Mouse (Mus musculus): ENCODE results near the gene Olfr553.
"Not testable (repeated sequence)": the region's sequence is repeated elsewhere in the genome, so short reads cannot be mapped to it uniquely, and the experiment has no call there.

The Olfr553 gene

GRCm38 (mm10) chr7:102618118-102618517 lies at the start of gene Olfr553:
Gene Olfr553, minus strand, starts transcription at chr7:102618218.
- no peak for DNase-seq

DNA sequence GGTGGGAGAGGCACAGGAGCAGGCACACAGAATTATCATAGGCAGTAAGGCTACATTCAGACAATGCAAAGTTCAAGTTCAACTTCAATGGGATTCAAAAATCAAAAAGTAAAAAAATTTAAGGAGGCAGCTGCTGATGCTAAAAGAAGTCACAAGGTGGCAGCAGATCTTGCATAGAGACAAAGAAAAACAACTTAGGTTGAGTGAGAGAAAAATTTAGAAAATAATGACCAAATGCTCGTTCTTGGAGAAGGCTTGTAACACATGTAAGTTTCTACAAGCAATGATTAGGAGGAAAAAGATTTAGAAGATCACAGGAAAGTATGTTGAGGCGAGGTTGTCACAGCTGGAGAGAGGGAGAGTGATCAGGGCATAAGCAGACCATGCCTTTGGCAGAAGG lies 47.4 kb upstream of the Olfr553 start:
- DNase-seq: no peak

DNA sequence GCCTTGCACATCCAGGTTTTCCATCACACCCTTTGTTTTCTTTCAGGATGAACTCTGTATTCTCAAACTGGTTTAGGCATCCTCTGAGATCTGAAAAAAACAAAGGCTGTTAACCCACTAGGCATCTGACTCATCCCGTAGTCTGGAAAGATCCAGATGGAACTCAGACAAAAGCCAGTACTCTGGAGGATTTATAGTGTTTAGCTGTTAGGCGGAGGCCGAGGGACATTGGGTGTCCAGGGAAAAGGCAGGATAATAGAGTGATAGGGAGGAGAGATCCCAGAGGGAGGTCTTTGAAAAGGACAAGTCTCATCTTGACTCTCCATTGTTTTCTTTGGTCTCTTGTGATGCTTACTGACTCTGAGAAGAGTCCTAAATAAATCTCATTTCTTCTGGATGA lies 46.6 kb upstream of the Olfr553 start, which contains the start of gene Olfr556:
TSS of gene Olfr556 (plus strand) at position 301 of the 400 bp plus-strand sequence.
- DNase-seq: no peak

DNA sequence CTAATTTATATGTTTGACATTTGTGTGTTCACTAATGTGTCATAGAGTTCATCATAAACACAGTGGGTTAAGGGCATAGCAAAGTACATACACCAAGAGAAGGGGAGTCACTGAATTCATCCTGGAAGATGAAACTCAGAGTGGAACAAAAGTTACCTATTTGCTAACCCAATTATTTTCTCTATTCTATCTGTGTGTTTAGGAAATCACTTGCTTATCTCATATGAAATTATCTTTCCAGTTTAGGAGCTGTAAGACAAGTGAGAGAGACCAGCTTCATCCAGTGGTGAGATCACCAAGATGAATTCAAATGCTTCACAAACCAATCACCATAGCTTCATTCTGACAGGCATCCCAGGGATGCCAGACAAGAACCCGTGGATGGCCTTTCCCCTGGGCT lies 40.5 kb upstream of the Olfr553 start, which contains the start of gene Olfr555:
TSS of gene Olfr555 (plus strand) at position 301 of the 400 bp plus-strand sequence.
- no peak for DNase-seq

GRCm38 (mm10) chr7:102644945-102645344 lies 26.9 kb upstream of the Olfr553 start:
- not testable (repeated sequence) for DNase-seq

DNA sequence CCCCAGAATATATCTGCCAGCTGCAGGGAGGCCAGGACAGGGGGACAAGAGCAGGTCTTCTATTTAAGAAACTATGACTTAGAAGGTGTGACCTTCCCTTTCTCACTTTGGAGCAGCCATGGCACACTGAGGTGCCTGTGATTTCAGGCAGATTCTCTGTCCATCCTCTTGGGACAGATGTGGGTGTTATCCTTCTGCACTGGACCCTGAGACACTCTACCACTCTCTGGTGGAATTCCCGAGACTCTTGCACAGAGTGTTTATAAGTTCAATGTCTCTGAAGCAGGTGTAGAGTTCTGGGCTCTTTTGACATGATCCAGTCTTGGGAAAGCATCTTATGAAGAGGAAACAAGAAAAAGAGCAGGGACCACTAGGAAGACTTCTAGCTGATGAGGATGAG lies 20.1 kb upstream of the Olfr553 start, which contains the start of gene Olfr554:
TSS of gene Olfr554 (plus strand) at position 301 of the 400 bp plus-strand sequence.
- DNase-seq: no peak

- DNase-seq: peak; percentile 6
Measured at GRCm38 (mm10) chr7:102636665-102637064, 18.6 kb upstream of the Olfr553 start.

DNA sequence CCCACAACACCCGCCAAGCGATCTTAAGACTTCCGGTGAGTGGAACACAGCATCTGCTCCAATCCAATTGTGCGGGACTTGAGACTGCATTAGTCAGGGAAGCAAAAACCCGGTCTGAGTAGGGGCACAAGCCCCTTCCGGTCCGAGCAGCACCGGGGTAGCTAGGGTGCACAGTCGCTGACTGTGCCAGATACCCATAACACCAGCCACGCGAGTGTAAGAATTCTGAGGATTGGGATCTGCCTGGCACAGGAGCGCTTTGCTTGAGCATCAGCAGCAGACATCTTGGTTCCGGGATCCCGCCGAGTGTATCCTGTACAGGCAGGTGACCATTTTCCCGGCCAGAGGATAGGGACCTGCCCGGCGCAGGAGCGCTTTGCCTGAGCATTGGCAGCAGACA lies 2.4 kb upstream of the Olfr553 start:
- peak; percentile 29 for DNase-seq

GRCm38 (mm10) chr7:102619608-102620007 lies 1.6 kb upstream of the Olfr553 start:
- DNase-seq: no peak

- no peak for DNase-seq
Measured at GRCm38 (mm10) chr7:102597378-102598031, 20.5 kb downstream of the Olfr553 start, which contains the start of gene Olfr552. Gene Olfr552, plus strand, starts transcription at chr7:102597770.

DNA sequence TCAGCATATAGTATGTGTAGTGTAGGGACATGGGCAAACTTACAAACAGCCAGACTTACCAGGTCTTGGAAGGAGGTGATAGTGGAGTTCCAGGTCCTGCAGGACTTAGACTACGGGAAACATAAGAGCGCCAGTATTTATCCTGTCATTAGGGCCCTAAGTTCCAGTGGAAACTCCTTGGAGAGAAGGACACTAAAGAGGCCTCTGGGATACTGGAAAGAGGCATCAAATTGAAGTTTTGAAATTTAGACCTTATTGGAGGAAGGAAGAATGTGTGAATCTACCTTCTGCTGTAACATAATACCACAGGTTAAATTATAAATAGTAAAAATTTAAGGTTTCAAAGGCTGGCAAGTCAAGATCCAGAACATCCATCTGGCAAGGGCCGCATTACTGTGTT lies 26.2 kb downstream of the Olfr553 start, which contains the start of gene Olfr551:
TSS of gene Olfr551 (minus strand) at position 101 of the 400 bp plus-strand sequence.
- no peak for DNase-seq

- DNase-seq: no peak
Measured at GRCm38 (mm10) chr7:102575998-102576397, 42.0 kb downstream of the Olfr553 start.

GRCm38 (mm10) chr7:102573174-102573830 lies 44.7 kb downstream of the Olfr553 start:
- no peak for DNase-seq

GRCm38 (mm10) chr7:102571142-102571541 lies 46.9 kb downstream of the Olfr553 start, which contains the start of gene Olfr550:
Gene Olfr550, plus strand, starts transcription at chr7:102571442.
- no peak for DNase-seq

GRCm38 (mm10) chr7:102566219-102566618 lies 51.8 kb downstream of the Olfr553 start:
- DNase-seq: no peak

DNA sequence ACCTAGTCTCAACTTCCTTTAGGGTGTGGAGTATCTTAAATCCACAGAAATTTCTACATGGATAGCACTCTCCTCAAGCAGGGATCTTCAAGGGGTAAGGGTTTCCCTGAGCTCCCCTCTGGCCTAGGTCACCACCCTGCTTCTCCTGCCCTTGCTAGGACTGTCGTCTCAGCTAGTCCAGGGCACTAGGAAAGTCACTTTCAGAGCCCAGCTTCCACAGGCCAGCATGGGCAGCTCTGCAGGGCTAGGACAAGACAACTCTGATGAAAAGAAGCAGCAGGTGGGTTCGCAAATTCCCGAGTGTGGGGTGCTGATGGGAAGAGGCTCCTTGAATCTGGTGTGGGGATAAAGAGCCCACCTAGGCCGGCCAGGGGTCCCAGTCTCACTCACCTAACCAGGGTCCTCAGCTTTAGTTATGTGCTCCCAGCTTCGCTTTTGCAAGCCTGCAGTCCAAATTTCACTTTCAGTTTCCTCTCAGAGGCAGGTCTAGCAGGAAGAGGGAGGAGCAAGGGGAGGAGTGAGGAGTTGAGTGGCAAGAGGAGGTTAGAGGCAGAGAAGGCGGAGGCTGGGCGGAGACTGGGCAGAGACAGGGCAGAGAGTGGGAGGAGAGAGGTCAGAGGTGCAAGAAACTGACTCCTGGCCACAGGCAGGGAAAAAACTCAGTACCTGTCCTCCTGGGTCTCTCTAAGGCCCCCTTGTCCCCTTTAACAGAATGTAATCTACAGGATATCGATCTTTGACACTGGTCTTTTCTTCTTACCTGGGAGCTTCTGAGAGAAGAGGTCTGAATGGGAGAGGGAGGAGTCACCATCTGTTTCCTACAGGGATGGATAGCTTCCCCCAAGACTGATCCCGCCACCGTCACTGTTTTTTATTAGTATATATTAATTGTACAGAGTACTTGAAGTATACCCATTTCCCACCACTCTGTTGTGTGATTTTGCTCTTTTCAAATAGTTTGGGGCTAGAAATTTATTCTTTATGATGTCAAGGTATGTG lies 52.7 kb downstream of the Olfr553 start, which contains the start of gene Trim21:
TSS of gene Trim21 (minus strand) at position 488 of the 999 bp plus-strand sequence.
- peak; percentile 61 for DNase-seq
